Mouse (Mus musculus) ZHBTc4 (cell line): Measurements from ENCODE around the gene Frmd5.
A peak's percentile ranks its signal among the peaks of the same experiment; 100 is the strongest.

Experiments
- DNase-seq: peaks from one replicate; pipeline ENCODE4 v3.0.0-alpha.2; 2011; ENCODE audit warnings: low read depth, low spot score

Frmd5 gene

DNA sequence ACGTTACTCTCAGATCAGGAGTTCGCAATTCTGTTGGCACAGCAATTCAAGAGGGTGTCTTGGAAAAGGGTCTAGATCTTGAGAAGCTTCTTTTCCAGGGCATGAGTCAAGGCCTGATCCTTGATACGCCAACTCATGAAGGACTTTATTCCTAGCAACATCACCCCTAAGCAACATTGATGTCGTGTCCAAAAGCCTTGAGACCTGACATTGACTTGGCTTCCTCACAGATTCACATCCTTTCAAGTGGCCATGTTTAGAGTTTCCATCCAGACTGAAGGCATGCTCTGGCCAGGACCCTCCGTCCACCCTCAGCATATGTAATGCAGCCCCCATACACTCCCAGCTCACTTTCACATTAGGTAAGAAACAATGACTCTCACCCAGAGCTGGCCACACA lies 45.0 kb downstream of the Frmd5 start:
- DNase-seq = no peak

DNA sequence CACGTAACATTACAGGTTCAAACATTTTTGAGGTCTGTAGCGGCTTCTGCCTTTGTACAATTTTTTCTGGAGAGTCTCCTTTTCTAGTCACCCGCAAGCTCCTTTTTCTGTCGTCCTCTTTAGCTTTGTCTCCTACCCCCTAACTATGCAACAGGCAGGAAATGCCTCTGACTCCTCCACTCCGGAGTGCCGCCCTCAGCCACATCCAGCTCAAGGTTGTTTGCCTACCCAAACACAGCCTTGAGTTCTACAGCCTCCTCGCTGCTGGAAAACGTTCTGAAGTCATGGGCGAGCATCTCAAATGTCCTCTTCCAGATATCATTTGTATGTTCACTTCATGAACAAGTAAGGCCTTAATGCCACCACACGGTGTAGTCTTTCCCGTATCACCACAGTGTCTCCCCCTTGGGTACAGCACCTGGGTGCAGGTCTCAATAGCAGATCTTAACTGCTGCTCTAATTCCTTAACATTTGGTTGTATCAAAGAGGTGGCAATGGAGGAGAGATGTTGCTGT lies 45.5 kb downstream of the Frmd5 start:
- DNase-seq = no peak

DNA sequence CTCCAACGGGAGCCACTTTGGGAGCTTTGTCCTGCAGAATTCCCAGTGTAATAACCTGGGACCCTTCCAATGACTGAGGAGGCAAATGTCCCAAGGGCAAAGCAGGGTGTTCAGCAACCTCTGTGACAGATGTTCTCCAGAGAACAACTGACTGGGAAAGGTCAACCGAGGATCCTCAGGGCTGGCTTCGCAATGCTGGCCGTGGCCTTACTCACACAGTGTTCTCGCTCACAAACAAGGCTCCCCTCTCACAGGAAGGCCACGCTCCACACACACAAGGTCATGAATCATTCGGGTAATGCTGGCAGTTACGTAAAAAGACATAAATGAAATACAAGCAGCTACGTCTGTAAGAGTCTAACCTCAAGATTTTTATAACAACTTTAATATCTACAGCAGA lies 46.2 kb downstream of the Frmd5 start:
- DNase-seq = no peak

DNA sequence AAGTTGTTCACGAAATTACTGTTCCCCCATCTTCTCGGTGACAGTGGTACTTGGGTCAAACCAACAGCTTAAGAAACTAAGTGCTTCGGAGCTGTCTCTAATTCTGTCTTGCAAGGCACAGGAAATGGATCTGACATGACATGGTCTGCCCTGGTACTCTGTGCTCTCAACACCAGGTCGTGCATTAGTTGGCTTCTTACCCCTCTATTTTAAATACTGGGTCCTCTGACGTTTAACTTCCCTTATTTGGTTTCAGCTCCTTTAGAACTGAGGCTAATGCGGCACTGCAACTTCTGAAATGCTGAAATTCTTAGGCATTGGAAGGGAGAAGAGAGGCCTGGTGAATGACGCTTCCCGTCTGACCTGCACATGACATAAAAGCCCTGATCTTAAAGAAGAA lies 48.6 kb downstream of the Frmd5 start:
- DNase-seq = no peak

DNA sequence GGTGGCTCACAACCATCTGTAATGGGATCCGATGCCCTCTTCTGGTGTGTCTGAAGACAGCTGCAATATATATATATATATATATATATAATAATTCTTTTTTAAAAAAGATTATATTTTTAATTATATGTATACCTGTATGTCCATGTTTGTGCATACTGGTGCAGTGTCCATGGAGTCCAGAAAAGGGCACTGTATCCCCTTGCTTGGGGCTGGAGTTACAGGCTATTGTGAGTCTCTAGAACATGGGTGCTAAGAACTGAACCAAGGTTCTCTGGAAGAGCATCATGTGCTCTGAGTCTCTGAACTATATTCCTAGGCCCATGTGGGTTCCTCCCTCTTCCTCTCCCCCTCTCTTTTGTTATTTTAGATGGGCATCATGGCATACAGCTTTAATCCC lies 50.6 kb downstream of the Frmd5 start:
- peak; percentile 66 for DNase-seq

DNA sequence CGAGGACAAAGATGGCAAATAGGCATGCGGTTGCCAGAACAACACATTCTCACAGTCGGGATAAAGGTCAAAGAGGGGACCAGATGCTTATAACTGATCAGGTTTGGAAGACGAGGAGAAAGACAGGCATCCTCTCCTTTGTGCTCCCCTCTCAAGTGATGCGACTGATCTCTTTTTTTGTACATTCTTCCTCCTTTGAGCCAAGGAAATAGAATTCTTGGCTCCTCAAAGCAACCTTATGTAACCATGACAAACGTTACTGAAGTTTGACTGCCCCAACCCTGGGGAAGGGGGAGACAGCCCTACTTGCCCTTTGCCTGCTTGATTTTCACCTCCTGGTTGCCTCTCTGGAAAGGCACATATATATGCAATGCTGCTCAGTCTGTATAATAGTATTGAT lies 51.8 kb downstream of the Frmd5 start:
- no peak for DNase-seq

DNA sequence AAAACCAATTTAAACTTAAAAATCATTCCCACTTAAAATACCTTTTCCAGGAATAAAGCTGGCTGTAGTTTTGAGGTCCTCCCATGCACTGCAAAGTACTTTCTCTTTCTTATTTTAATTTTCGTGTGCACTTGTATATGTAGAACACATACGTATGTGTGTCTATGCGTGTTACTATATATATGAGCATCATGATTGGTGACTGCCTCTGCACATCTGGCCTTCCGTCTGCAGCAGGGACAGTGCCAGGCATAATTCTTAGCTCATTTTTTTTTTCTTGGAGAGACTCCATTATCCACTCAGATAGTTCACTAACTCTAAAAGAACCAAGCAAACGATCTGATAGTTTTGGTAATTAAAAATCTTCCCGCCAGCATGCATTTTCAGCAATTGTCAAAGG lies 56.8 kb downstream of the Frmd5 start:
- DNase-seq = no peak

DNA sequence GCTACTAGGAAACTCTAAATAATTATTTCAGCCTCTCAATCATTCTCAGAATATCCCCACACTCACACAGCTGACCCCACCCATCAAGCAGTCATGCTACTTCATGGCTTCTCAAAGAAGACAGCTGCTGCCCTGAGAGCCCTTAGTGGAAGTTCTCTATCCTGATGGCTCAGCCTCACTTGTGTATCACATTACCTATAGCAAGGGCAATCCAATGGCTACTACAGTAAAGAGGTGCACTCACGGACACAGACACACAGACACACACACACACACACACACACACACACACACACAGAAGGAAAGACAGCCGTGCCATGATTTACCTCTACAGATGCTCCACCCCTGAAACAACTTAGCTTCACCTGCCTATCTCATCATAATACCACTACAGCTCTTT lies 65.7 kb downstream of the Frmd5 start:
- no peak for DNase-seq

DNA sequence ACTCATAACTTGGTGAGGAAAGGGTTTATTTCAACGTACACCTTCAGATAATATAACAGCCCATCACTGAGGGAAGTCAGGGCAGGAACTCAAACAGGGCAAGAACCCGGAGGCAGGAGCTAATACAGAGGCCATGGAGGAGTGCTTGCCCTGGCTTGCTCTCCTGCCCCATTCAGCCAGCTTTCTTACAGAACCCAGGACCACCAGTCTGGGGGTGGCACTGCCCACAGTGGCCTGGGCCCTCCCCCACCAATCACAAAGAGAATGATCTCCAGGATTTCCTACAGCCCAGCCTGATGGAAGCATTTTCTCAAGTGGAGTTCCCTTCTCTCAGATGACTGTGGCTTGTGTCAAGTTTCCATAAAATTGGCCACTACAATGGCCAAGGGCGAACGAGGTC lies 67.5 kb downstream of the Frmd5 start:
- DNase-seq = no peak

DNA sequence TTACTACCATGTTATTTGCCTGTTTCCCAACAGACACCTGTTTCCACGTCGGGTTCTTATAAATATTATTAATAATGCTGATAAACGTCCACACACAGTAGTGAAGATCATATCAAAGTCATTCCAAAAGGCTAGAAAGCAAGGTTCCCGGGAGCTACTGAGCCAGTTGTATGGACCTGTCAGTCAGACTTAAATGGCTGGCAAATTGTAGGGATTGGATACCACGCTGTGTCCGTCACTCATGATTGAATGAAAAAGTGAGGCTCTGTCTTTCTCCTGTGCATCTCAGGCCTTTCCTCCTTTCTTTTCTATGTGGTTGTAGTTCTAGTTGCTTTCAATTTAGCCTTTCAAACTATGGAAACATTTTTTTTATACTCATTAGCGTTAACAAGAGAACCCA lies 73.5 kb downstream of the Frmd5 start:
- DNase-seq = no peak

DNA sequence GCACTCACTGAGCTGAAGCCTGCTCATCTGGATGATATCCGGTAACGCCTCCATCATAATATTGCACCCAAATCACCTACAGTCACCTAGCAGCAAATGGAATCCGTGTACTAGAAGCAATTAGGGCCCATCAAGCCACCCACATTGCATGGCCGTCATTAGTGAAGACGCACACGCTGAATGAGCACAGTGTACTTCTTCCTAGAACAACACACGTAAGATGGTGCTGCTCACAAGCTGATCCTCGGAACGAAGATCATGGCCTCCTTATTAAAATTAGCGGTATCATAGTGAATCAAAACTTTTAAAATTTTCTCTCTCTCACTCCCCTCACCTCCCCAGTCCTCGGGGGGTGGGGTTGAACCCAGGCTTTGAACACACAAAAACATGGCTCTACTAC lies 76.4 kb downstream of the Frmd5 start:
- DNase-seq = no peak

DNA sequence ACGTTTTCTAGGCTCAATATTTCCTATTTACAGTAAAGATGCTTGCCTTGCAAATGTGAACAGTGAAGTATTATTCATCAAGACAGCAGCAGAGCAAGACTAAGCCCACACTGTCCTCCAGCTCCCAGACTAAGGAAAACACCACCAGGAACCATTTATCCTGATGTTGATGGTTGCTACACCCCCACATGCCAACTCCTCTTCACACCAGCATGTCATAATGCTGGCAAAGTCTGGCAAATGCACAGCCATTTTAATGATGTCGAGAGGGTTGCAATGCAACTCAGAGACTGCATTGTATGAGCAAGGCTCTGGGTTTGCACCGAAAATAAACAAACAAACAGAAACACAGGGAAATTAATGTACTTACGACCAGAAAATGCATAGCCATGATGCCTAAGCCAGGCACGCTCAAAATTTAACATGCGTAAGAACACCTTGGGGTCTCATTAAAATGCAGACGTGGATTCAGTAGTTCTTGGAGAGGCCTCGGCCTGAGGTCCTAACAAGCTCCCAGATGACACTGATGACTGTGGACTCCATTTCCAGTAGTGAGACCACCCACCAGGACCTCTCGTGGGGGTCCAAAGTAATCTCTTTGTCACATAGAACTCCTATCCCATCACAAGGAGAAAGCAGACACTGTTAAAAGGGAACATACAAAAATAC lies 77.8 kb downstream of the Frmd5 start:
- DNase-seq = no peak

DNA sequence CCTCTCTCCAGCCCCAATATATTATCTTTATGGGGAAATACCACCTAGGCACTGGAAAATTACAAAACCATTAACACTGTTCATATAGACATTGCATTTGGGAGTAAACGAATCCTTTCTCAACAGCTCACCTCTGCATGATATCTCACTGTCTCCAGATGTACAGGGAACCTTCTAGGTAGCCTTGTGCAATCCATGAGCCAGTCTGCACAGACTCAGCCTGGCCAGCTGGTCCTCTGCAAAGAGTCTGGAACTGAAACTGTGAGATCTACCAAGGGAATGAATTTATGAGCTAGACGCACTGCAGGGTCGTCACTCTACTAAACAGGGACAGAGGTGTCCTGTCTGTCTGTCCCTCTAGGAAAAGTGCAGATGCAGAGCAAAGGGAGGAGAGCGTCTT lies 82.0 kb downstream of the Frmd5 start:
- no peak for DNase-seq

DNA sequence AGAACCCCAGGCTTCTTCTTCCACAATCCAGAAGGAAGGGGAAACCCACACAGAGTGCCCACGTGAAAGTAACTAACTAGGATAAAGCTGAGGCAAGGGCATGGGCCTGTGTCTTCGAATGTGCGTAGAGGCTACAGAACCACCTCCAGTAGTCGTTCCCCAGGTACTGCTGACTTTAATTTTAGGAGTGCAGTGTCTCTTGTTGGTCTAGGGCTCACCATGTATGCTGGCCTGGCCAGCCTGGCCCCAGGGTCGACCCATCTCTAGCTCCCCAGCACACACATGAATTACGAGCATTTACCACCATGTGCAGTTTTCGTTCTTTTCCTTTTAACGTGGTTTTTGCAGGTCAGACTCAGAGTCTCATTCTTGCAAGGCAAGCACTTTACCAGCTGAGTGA lies 83.1 kb downstream of the Frmd5 start:
- DNase-seq = no peak

DNA sequence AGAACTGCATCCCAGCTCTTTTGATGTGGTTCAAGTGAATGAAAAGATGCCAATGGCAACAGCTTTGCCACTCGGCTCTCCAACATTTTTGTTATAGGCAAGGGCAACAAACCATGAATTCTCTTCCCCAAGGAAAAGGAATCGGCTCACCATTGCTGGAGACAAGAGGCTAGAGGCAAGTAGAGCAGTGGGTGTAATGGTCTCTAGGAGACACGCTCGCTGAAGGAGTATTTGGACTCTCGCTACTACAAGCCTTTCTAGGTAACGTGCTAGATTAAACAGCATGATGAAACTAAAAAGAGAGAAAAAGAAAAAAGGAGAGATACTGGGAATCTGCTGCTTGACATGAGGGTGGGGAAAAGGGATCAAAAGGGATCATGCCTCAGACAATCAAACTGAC lies 87.9 kb downstream of the Frmd5 start:
- no peak for DNase-seq

DNA sequence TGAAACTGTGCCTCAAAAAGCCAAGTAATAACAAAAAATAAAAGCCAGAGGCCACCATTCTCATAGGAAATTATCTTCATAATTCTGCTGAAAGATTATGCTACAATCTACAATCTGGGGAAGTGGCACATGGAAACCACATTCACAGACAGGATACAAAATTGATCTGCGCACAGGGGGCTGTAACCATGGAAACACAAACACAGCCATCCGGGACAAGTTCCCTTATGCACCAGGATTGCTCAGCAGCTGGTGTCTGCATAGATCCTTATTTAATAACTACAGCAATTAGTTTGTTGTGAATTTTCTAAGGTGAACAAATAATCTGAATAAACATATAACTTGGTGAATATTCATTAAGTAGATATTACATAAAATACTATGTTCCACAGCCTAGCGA lies 89.8 kb downstream of the Frmd5 start:
- DNase-seq = no peak

DNA sequence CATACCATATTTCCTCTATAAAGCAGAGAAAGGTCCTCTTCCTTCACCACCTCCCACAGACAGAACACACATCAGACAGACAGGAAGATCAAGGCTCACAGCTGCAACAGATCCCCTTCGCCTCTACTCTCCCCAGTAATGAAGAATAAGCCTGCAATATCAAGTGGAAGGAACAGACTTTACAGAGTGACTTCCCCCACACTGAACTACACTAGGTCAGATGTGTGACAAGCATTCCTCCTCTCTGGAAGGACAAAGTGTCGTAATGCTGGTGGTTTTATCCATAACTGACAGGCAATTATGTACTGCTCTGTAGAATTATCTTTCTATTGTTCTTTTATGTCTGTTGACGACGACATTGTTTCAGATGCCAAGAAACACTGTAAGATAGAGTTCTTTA lies 93.3 kb downstream of the Frmd5 start:
- no peak for DNase-seq

DNA sequence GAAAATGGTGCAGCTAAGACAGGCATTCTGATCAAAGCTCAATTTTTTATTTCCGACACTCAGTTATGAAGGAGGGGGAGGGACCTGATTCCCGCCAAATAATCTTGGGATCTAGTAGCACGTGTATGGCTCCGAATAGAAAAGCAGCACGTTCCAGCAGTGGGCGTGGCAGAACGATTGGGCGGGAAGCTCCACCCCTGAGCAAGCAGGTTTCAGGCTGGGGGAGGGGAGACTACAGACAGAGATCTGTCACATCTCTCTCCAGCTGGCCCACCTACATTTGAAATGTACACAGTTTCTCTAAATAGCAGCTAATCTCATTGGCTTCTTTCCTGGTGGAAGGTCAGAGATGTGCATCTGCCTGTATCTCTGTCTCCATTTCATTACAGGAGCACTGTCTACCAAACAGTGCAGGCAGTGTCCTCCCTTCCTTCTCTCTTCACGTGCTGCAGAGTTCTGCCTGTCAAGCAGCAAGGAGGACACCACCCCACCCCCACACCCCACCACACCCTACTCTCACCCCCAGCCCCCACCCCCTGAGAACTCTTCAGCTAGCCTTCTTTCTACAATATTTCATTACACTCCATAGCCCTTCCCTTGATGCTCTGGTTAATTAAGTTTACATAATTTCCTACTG lies 95.0 kb downstream of the Frmd5 start:
- peak; percentile 58 for DNase-seq

DNA sequence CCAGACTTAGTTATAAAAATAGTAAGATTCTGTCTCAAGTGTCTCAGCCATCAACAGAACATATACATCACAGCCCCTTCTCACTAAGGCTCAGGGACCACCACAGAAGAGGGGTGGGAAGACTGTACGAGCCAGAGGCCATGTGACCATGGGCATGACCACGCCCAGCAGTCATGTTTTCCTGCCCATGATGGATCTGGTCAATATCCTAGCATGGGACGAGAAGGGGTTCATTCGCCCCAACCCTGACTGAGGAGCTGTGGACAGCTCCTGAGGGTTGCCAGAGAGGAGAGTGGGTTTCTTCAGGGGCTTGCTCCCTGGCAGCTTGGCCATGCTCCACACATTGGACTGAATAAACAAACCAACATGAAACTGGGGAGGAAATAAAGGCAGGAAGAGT lies 97.8 kb downstream of the Frmd5 start:
- DNase-seq = no peak

DNA sequence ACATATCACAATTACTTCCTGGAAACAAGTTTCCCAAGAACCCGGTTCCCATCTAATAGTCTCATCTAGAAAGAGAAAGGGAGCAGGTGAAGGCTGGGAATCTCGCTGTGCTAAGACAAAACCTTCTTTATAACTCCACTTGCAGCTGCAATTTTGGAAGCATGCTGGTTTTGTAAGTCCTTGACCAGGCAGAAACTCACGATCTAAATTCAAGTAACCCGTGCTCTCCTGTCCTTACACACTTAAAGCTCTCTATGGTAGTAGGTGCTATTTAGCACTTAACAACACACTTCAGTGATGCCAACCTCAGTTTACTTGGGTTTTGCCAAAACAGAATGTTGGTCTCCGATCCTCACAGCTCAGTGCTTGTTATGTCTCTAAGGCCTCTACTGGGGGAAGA lies 99.4 kb downstream of the Frmd5 start:
- no peak for DNase-seq

DNA sequence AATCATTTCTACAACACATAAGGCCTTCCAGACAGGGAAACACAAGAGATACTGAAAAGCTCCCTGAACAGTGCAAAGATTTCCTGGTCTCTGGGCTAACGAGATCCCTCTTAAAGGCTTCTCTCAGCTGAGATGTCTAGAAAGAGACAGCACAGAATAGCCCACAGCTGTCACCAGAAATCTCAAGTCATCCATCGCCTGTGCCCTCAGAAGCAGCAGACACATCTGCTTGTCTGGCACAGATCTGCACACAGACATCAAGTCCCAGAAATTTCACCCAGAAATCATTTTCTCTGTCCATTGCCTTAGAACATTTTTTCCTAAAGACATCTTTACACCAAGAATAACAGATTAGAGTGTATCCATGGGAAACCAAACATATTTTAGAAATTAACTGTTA lies 101.1 kb downstream of the Frmd5 start:
- DNase-seq = no peak

DNA sequence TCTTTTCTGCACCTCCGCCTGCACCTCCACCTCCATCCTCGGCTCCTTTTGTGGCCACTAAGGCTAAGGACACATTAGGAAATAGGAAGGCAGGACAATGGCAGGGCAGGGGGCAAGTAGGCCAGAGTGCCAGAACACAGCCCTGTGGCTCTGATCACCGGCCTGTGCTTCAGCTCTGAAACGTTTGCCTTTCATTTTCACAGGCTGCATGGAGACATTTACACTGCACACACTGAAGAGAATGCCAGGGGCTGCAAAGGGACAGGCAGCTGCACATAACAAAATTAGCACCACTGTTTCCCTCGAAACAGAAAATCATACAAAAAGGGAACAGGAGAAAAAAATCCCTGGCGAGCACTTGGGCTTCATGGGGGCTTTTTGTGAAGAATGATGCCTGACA lies 107.6 kb downstream of the Frmd5 start:
- DNase-seq = no peak

DNA sequence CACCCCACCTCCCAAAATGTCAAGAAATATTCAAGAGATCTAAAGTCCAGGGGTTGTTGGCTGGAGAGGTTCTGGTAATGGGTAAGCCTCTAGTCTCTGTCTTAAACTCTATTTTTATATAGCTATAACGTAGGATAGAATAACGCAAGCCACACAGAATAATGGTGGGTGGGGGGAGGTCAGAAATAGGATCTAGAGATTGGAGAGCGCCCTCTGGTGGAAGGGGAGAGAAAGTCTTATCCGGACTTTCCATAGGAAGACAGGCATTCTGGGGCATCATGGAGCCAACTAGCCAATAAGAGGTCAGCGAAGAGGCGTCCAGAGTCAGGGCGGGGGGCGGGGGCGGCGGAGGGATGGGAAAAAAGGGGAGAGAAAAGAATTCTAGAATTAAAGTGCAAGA lies 111.5 kb downstream of the Frmd5 start:
- DNase-seq = peak; percentile 66

DNA sequence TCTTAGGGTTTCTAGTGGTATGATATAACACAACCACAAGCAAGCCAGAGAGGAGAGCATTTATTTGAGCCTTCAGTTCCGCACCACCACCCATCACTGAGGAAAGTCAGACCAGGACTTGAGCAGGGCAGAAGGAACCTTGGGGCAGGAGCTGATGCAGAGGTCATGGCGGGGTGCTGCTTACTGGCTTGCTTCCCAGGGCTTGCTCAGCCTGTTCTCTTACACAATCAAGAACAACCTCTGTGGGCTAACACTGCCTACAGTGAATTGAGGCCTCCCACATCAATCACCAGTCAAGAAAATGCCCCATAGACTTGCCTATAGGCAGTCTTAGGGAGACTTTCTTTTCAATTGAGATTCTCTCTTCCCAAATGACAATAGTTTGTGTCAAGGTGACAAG lies 118.8 kb downstream of the Frmd5 start:
- no peak for DNase-seq
